Mouse (Mus musculus) A20 (cell line): Measurements from ENCODE around the gene Ubc.
"Not testable (repeated sequence)": the region's sequence is repeated elsewhere in the genome, so short reads cannot be mapped to it uniquely, and the experiment has no call there.

Source experiments
- DNase-seq: peaks from one replicate; pipeline ENCODE4 v3.0.0-alpha.2; 2011; ENCODE audit warnings: low read depth, low spot score

The Ubc gene

DNA sequence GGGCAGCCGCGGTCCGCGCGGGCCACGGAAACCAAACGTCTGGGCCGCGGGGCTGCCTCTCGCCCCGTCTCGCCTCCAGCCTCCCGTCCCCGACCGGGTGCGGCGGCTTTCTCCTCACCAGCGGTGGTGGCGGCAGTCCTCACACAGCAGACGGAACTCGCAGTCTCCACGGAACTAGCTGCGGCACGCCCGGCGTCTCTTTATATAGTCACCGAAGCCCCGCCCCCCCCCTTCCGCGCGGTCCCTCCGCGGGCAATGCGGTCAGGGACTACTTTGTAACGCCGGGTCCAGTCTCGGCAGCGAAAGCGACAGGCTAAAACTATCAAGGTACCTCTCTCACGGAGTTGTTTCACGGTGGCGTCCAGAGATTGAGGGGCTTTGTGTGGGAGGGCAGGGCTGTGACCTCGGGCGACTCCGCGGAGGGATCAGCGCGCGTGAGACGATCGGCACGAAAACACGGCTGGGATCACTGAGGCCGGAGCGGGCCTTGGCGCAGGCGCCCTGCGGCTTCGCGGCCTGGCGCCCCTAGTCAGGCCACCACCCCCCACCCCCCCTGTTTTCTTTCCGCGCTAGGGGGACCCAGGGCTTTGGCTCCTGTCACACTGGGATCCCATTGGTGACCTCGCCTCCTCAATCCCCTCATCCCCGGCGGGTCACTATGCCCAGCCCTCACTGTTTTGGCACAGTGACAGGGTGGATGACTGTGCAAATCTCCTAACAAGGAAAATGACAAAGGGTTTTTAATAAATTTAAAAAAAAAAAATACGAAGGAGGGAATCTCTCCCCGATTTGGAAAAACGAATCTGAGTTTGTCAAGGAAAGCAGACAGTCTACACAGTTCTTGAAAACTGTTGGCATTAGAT, at the start of gene Ubc:
Gene Ubc, minus strand, starts transcription at position 624 of the 863 bp plus-strand sequence.
- peak; percentile 96 for DNase-seq

- DNase-seq = not testable (repeated sequence)
Observed at GRCm38 (mm10) chr5:125434347-125434746, 44.3 kb upstream of the Ubc start.

DNA sequence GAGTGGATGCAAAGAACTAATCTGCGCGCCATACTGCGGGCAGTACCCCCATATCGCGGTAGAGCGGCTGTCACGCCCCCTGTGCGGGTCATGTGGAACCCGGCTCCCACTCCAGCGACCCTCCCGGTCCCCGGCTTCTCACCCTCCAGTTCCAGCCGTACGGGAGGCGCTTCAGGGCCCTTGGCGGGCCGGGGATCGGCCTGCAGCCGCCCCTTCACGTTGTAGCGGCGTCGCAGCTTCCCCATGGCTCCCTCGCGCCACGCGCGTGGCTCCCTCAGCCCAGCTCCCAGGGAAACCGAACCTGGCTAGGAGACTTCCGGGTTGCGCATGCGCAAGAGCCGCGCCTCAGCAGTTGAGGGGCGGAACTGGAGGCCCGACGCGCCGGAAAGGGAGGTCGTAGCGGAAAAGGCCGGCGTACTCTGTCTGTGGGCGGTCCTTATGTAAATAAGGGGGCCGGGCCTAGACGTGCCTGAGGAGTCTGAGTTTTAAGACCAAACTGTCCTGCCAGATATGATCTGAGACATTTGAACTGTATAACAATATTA, 43.9 kb upstream of the Ubc start, which contains the start of gene Dhx37:
Gene Dhx37, minus strand, starts transcription at position 329 of the 545 bp plus-strand sequence.
- DNase-seq = peak; percentile 98

DNA sequence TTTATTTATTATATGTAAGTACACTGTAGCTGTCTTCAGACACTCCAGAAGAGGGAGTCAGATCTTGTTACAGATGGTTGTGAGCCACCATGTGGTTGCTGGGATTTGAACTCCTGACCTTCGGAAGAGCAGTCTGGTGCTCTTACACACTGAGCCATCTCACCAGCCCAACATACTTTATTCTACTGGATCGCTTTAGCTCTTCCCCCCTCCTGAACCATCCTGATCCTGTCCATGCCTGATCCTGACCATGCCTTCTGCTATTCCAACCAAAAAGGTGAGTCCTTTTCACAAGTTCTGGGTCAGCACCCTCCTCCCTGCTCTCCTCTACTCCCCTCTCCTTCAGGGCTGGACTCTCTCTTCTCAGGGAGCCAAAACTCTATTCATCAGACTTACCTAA, 42.3 kb upstream of the Ubc start:
- DNase-seq = not testable (repeated sequence)

GRCm38 (mm10) chr5:125426343-125426742, 36.3 kb upstream of the Ubc start:
- DNase-seq = no peak

DNA sequence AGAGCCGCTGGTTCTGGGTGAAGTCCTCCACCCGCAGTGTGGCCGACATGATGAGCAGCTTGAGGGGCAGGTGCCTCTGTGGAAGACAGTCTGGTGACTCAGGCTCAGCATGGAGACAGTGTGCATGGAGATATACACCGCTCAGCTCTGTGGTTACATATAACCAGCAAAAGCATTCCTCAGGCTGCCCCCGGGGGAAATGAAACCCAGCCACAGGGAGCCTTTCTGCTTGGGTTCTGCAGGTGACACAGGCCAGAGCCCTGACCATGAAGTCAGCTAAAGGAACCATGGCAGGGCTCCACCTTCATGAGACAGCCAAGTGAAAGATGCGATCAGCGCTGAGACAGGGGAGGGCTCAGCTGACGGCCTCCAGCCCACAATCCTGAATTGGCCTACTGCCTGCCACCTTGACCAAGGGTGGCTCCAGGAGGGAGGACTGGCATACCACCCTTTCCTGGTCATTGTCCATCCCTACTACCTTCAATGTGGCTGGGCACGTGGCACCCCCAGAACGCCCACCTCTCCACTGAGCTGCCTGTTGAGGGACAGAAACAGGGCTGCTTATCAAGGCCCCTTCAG, 35.8 kb upstream of the Ubc start:
- peak; percentile 57 for DNase-seq

DNA sequence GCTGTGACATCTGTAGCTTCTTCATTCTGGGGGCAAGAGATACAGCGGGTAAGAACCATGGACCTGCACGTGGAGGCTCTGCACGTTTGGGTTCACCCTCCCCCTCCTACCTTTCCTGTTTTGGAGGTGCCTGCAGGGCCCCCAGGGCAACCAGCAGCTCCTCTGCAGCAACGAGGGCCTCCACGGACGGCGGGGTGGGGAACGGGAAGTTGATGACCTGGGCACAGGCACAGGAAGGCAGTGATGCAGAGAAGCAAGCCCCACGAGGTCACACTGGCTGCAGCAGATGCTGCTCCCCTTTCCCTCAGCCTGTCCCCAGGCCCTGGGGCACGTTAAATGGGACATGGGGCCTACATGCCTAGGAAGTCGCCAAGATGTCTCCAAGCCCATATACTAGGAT, 29.1 kb upstream of the Ubc start:
- DNase-seq = no peak

- no peak for DNase-seq
Observed at GRCm38 (mm10) chr5:125418636-125419035, 28.6 kb upstream of the Ubc start.

- no peak for DNase-seq
Observed at GRCm38 (mm10) chr5:125416183-125416582, 26.2 kb upstream of the Ubc start.

DNA sequence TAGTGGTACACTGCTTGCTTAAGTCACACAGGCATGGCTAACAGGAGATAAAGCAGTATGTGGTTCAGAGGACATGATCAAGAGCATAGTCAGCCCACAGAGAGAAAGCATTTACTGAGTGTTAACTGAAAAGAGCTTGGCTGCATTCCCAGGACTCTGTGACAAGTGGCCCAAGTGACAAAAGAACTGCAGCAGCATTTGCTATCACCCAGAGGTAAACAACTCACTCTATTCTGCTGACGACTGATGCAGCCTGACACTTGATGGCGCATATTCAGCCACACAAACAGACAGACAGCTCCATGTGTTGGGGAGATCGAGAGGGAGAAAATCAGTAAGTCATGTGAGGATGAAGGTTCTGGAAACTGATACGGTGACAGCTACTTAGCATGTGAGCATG, 23.8 kb upstream of the Ubc start:
- DNase-seq = no peak

GRCm38 (mm10) chr5:125412536-125412935, 22.5 kb upstream of the Ubc start:
- DNase-seq = not testable (repeated sequence)

DNA sequence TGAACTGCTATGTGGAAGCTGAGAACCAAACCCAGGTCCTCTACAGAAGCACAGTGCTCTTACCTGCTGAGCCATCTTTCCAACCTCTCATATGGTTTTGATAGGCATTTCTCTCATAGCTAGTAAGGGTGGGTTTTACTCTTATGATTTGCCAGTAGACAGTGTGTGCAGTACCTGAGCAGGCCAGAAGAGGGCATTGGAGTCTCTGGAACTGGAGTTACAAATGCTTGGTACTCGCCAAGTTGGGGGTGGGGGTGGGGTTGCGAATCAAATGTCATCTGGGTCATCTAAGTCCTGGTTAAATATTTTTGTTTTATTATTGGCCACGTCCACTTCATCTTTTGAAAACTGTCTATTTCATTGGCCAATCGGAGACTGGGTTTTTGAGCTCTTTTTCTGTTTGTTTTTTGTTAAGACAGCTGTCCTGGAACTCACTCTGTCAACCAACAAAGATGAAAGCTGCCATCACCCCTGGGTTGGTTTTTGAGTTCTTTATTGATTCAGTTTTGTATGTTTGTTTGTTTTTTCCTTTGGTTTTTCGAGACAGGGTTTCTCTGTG, 22.0 kb upstream of the Ubc start:
- DNase-seq = peak; percentile 83

- DNase-seq = peak; percentile 78
Observed at GRCm38 (mm10) chr5:125409348-125410090, 19.5 kb upstream of the Ubc start.

GRCm38 (mm10) chr5:125408842-125409241, 18.8 kb upstream of the Ubc start:
- DNase-seq = peak; percentile 91

- DNase-seq = peak; percentile 66
Observed at GRCm38 (mm10) chr5:125407910-125408575, 18.0 kb upstream of the Ubc start.

GRCm38 (mm10) chr5:125407020-125407830, 17.2 kb upstream of the Ubc start:
- DNase-seq = peak; percentile 75

GRCm38 (mm10) chr5:125406322-125407016, 16.5 kb upstream of the Ubc start:
- peak; percentile 83 for DNase-seq

DNA sequence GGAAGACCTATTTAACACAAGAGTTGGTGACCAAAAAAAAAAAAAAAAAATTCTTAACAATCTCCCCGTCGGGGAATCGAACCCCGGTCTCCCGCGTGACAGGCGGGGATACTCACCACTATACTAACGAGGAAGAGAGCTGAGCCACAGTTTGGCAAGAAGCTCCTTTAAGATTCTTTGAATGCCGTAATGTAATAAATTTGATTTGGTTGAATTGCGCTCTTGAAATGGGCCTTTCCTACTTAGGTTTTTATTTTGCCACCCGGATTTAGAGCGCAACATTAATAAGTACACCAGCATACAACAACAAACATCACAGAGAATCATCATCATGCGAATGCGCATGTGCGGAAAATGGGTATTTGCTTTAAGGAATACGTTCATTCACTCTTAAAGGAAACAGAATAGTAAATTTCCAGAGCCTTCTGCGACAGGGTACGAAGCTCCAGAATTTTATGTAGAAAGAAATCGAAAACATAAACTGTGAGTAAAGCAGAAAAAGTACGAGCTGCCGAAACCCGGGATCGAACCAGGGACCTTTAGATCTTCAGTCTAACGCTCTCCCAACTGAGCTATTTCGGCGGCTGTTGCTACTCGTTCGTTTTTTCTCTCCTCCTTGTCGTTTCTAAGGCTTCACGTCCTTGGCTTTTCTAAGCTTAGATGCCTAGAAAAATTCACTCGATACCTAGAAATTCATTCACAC, 15.7 kb upstream of the Ubc start:
- peak; percentile 92 for DNase-seq
